Mouse (Mus musculus) frontal cortex, postnatal 36 days (tissue): ENCODE data around the gene Msh4.

Experiments
- DNase-seq, 2 experiments: peaks; one replicate each; pipeline ENCODE4 v3.0.0; 2022; ENCODE audit warnings: low spot score in 2 of 2

Msh4 gene

DNA sequence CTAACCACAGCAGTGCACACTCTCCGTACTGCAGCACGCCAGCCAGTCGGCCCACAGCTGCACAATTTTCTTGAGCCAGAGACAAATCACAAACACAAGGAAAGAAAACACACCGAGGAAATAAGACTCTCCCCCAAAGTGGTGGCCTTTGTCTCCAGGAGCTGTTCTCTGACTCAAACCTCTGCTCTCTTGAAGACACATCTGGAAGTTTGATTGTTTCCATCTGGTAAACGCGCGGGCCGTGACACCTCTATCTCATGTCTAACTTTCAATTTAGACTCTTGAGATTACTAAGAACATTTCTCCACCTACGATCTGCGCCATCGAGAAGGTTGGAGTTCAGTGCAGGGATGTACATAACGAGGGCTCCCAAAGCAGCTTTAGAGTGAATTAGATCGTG, 97.5 kb downstream of the Msh4 start:
- DNase-seq: no peak

DNA sequence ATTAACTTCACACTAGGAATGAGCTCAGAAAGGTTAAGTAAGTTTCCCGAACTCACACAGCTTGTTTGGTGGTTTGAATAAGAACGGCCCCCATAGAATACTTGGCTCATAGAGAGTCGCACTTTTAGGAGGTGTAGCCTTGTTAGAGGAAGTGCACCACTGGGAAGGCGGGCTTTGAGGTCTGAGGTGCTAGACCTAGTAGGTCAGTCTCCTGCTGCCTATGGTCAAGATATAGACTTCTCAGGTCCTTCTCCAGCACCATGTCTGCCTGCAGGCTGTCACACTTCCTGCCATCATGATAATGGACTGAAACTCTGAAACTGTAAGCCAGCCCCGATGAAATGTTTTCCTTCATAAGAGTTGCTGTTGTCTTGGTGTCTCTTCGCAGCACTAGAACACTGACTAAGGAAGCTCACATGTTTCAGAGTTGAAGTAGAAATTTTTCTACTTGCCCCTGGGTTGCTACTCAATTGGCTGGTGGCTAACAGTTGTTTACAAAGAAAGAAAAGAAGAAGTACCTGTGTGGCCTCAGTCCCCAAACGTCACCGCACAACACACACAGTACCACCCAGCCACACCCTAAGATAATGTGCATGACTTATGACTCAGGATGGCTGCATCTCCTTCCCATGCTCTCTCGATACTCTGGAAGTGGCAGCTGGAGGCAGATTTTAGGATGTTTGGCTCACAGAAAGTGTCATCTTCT, 98.3 kb downstream of the Msh4 start:
- no peak for DNase-seq
